Mouse (Mus musculus): ENCODE data around the gene Crebrf.

DNA sequence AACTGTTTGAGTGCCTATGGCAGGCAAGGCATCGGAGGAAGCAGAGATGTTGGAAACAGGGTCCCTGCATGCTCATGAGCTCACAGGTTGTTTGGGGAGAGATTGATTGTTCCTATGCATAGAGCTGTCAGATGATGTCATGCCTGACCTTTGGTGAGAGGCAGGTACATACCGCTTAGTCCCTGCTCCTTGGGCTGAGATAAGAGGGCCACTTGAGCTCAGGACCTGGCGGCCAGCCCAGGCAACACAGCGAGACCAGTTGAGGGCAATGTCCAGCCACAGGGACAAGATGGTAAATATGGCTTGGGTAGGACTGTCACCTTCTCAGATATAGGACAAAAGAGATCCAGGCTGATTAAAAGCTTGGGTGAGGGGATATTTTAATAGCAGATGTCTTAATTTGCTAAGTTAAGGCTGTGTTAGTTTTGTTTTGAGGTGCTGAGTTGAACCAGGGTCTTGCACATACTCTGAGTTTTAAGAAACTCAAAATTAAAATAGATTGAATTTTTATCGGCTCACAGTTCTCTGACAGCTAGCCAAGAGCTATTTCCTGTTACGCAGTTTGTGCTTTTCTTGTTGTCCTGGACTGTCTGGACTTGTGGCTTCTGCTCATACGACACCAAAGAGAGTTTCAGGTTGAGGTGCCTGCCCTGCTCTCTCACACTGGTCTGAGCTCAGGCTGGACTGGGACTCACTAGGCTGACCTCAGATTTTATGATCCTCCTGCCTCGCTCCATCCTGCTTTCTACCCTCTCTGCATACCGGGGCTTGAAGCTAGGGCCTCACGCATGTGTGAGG is 15.4 kb upstream of the Crebrf start:
- TF ChIP-seq CEBPB (IDR thresholded peaks at IDR 0.05; ENCODE audit: low read depth) (no peak), MAX (IDR thresholded peaks at IDR 0.05) (no peak), MYOG (IDR thresholded peaks at IDR 0.05; ENCODE audit: control insufficient read depth, extremely low read depth, insufficient read length) (no peak), CTCF (IDR thresholded peaks at IDR 0.05; ENCODE audit: control insufficient read depth, insufficient read depth, insufficient read length) (no peak)
